Mouse (Mus musculus): ENCODE measurements around the gene Rps15.

GRCm38 (mm10) chr10:80342749-80343424, 50.6 kb downstream of the Rps15 start:
- TF ChIP-seq POLR2A (IDR thresholded peaks at IDR 0.05; ENCODE audit: borderline replicate concordance, extremely low read depth, insufficient read depth, insufficient read length, poor library complexity, severe bottlenecking) (no peak), CTCF (IDR thresholded peaks at IDR 0.05; ENCODE audit: borderline replicate concordance, extremely low read depth, insufficient read depth, insufficient read length) (no peak)
